Mouse (Mus musculus): ENCODE results near the gene Amh.

GRCm38 (mm10) chr10:80793803-80794202, 11.2 kb upstream of the Amh start:
- TF ChIP-seq POLR2A (IDR thresholded peaks at IDR 0.05; ENCODE audit: insufficient read depth, low read depth, low read length) (no peak), CTCF (IDR thresholded peaks at IDR 0.05; ENCODE audit: insufficient read depth, low read depth, low read length) (no peak)

All from olfactory bulb, adult 2 months (tissue).